Mouse (Mus musculus) embryonic facial prominence, embryonic 12.5 days (tissue): ENCODE data around the gene Jhy. TPM values are rescaled to one million over a fixed set of nuclear protein-coding genes. Genes with fewer than 3 reads are reported as not detected.
A peak's percentile ranks its signal among the peaks of the same experiment; 100 is the strongest.

Source experiments
- ATAC-seq: fragments of 200-750 bp; cut with Nextera tagmentation; 2 replicates; pipeline ENCODE4 v1.8.0; 2017; ENCODE audit not compliant: insufficient number of reproducible peaks, insufficient read depth, low FRiP score, low TSS enrichment
- H3K27ac ChIP-seq: fragments of 300-500 bp; sonication (generic); 2 replicates; pipeline ENCODE4 v1.5.1; 2016; ENCODE audit warnings: mild to moderate bottlenecking
- H3K27me3 ChIP-seq: fragments of 300-500 bp; sonication (generic); 2 replicates; pipeline ENCODE4 v1.6.1; 2016; ENCODE audit warnings: mild to moderate bottlenecking, moderate library complexity
- H3K36me3 ChIP-seq: fragments of 300-500 bp; sonication (generic); 2 replicates; pipeline ENCODE4 v1.6.1; 2016; ENCODE audit warnings: mild to moderate bottlenecking
- H3K4me1 ChIP-seq: fragments of 300-500 bp; sonication (generic); 2 replicates; pipeline ENCODE4 v1.6.1; 2016
- H3K4me2 ChIP-seq: fragments of 300-500 bp; sonication (generic); replicated peaks from 2 replicates; pipeline ENCODE4 v1.6.1; 2016; ENCODE audit warnings: mild to moderate bottlenecking, moderate library complexity
- H3K4me3 ChIP-seq: fragments of 300-500 bp; sonication (generic); 2 replicates; pipeline ENCODE4 v1.5.1; 2016; ENCODE audit warnings: mild to moderate bottlenecking
- H3K9ac ChIP-seq: fragments of 300-500 bp; sonication (generic); 2 replicates; pipeline ENCODE4 v1.6.1; 2016; ENCODE audit warnings: mild to moderate bottlenecking, moderate library complexity
- H3K9me3 ChIP-seq: fragments of 300-500 bp; sonication (generic); 2 replicates; pipeline ENCODE4 v1.6.1; 2016; ENCODE audit warnings: mild to moderate bottlenecking, moderate library complexity
- WGBS: fragments of 180-500 bp; shearing (Covaris S2); methylation state at CpG from one replicate; pipeline ENCODE4 v1.1.7; 2016; 5-methylcytosine and 5-hydroxymethylcytosine counted together
- polyA plus RNA-seq: library from polyadenylated mRNA; unstranded; fragments of >200 nt; fragmentation: Nextera tagmentation; extraction: Ambion mirVana; gene quantifications from 2 replicates; pipeline ENCODE4 v1.2.1, GENCODE M21; 2016

Gene Jhy
- polyA plus RNA-seq, 1 experiment from 2014 or later, result 0.13 TPM

- no peaks in the 10 kb centered on the region for H3K9me3 ChIP-seq
- H3K4me3 ChIP-seq, result no peak overlapping the region
- WGBS, result 69% methylated on average over 8 of the region's 8 CpGs
- no peak for ATAC-seq
- H3K4me1 ChIP-seq, result no peaks in the 10 kb centered on the region
- H3K36me3 ChIP-seq, result no peaks in the 10 kb centered on the region
- no peaks in the 10 kb centered on the region for H3K27me3 ChIP-seq
- H3K27ac ChIP-seq, result no peak overlapping the region
- no peak overlapping the region for H3K4me2 ChIP-seq
- H3K9ac ChIP-seq, result no peak overlapping the region
Measured at GRCm38 (mm10) chr9:40908411-40908810, 55.5 kb downstream of the Jhy start.

- Histone ChIP-seq H3K9me3 (no peaks in the 10 kb centered on the region), H3K36me3 (no peaks in the 10 kb centered on the region), H3K4me1 (no peaks in the 10 kb centered on the region), H3K27ac (no peak overlapping the region), H3K4me3 (no peak overlapping the region), H3K27me3 (no peaks in the 10 kb centered on the region), H3K4me2 (no peak overlapping the region), H3K9ac (no peak overlapping the region)
- WGBS, result 28% methylated on average over 8 of the region's 8 CpGs
- no peak for ATAC-seq
Measured at GRCm38 (mm10) chr9:40907413-40907812, 56.5 kb downstream of the Jhy start.

- H3K9me3 ChIP-seq, result no peaks in the 10 kb centered on the region
- no peak overlapping the region for H3K27ac ChIP-seq
- 73% methylated on average over 6 of the region's 6 CpGs for WGBS
- no peak overlapping the region for H3K4me2 ChIP-seq
- no peak overlapping the region for H3K9ac ChIP-seq
- no peak for ATAC-seq
- no peak overlapping the region for H3K4me3 ChIP-seq
- no peaks in the 10 kb centered on the region for H3K36me3 ChIP-seq
- H3K27me3 ChIP-seq, result peaks cover 4% of the 10 kb centered on the region
- no peaks in the 10 kb centered on the region for H3K4me1 ChIP-seq
Measured at GRCm38 (mm10) chr9:40892456-40892855, 71.5 kb downstream of the Jhy start.

- no peak for ATAC-seq
- Histone ChIP-seq H3K4me2 (no peak overlapping the region), H3K9me3 (no peaks in the 10 kb centered on the region), H3K9ac (no peak overlapping the region), H3K27ac (no peak overlapping the region), H3K4me1 (no peaks in the 10 kb centered on the region), H3K36me3 (no peaks in the 10 kb centered on the region), H3K4me3 (no peak overlapping the region), H3K27me3 (peaks cover 20% of the 10 kb centered on the region)
- WGBS, result 66% methylated on average over 12 of the region's 12 CpGs
Measured at GRCm38 (mm10) chr9:40889389-40889788, 74.5 kb downstream of the Jhy start.

GRCm38 (mm10) chr9:40885669-40886068, 78.2 kb downstream of the Jhy start:
- H3K27me3 ChIP-seq, result peaks cover 50% of the 10 kb centered on the region

GRCm38 (mm10) chr9:40878998-40879397, 84.9 kb downstream of the Jhy start:
- H3K27ac ChIP-seq, result no peak overlapping the region
- under 1% methylated on average over 14 of the region's 14 CpGs for WGBS
- no peak overlapping the region for H3K4me2 ChIP-seq
- ATAC-seq, result no peak
- no peak overlapping the region for H3K9ac ChIP-seq
- no peaks in the 10 kb centered on the region for H3K9me3 ChIP-seq
- no peaks in the 10 kb centered on the region for H3K36me3 ChIP-seq
- H3K4me1 ChIP-seq, result peaks cover 8% of the 10 kb centered on the region; the same call in 1 of the 2 replicates
- H3K4me3 ChIP-seq, result no peak overlapping the region
- peaks cover 96% of the 10 kb centered on the region for H3K27me3 ChIP-seq

More at GRCm38 (mm10) chr9:40885669-40886068, 78.2 kb downstream of the Jhy start:
- Histone ChIP-seq H3K4me1 (no peaks in the 10 kb centered on the region), H3K36me3 (no peaks in the 10 kb centered on the region), H3K9ac (no peak overlapping the region), H3K4me3 (no peak overlapping the region), H3K27ac (no peak overlapping the region), H3K9me3 (no peaks in the 10 kb centered on the region), H3K4me2 (no peak overlapping the region)
- ATAC-seq, result no peak
- 44% methylated on average over 10 of the region's 10 CpGs for WGBS

GRCm38 (mm10) chr9:40878291-40878945, 85.5 kb downstream of the Jhy start:
- no peak overlapping the region for H3K27ac ChIP-seq
- H3K36me3 ChIP-seq, result no peaks in the 10 kb centered on the region
- H3K4me3 ChIP-seq, result peak overlapping the region; percentile 23; the same call in 1 of the 2 replicates
- WGBS, result 2% methylated on average over 32 of the region's 32 CpGs
- no peak overlapping the region for H3K9ac ChIP-seq
- peak overlapping the region; percentile 38; the same call in 1 of the 2 replicates for H3K4me2 ChIP-seq
- no peaks in the 10 kb centered on the region for H3K9me3 ChIP-seq
- ATAC-seq, result no peak
- peaks cover 10% of the 10 kb centered on the region; the same call in 1 of the 2 replicates for H3K4me1 ChIP-seq
- peaks cover 97% of the 10 kb centered on the region for H3K27me3 ChIP-seq

GRCm38 (mm10) chr9:40877881-40878235, 86.1 kb downstream of the Jhy start:
- WGBS, result under 1% methylated on average over 29 of the region's 29 CpGs
- Histone ChIP-seq H3K4me2 (peak overlapping the region; percentile 38), H3K36me3 (no peaks in the 10 kb centered on the region), H3K4me3 (peak overlapping the region; percentile 23), H3K27ac (no peak overlapping the region), H3K4me1 (peaks cover 10% of the 10 kb centered on the region; the same call in 1 of the 2 replicates), H3K9me3 (no peaks in the 10 kb centered on the region), H3K9ac (no peak overlapping the region), H3K27me3 (peaks cover 98% of the 10 kb centered on the region)
- no peak for ATAC-seq

- Histone ChIP-seq H3K9me3 (no peaks in the 10 kb centered on the region), H3K27ac (no peak overlapping the region), H3K4me2 (peak overlapping the region; percentile 38), H3K4me3 (peak overlapping the region; percentile 23), H3K36me3 (no peaks in the 10 kb centered on the region), H3K27me3 (peaks cover 98% of the 10 kb centered on the region), H3K9ac (no peak overlapping the region), H3K4me1 (peaks cover 10% of the 10 kb centered on the region; the same call in 1 of the 2 replicates)
- WGBS, result 1% methylated on average over 42 of the region's 42 CpGs
- no peak for ATAC-seq
Measured at GRCm38 (mm10) chr9:40877146-40877880, 86.6 kb downstream of the Jhy start.

- Histone ChIP-seq H3K4me2 (no peak overlapping the region), H3K27ac (no peak overlapping the region), H3K36me3 (no peaks in the 10 kb centered on the region), H3K27me3 (peaks cover 98% of the 10 kb centered on the region), H3K9ac (no peak overlapping the region), H3K9me3 (no peaks in the 10 kb centered on the region), H3K4me3 (no peak overlapping the region; the same call in 1 of the 2 replicates), H3K4me1 (peaks cover 10% of the 10 kb centered on the region; the same call in 1 of the 2 replicates)
- ATAC-seq, result no peak
- WGBS, result 7% methylated on average over 5 of the region's 5 CpGs
Measured at GRCm38 (mm10) chr9:40876693-40877092, 87.2 kb downstream of the Jhy start.

- 1% methylated on average over 29 of the region's 29 CpGs for WGBS
- H3K27ac ChIP-seq, result no peak overlapping the region
- peaks cover 10% of the 10 kb centered on the region; the same call in 1 of the 2 replicates for H3K4me1 ChIP-seq
Measured at GRCm38 (mm10) chr9:40876164-40876563, 87.8 kb downstream of the Jhy start.

GRCm38 (mm10) chr9:40875431-40875830, 88.5 kb downstream of the Jhy start:
- peaks cover 10% of the 10 kb centered on the region; the same call in 1 of the 2 replicates for H3K4me1 ChIP-seq
- H3K36me3 ChIP-seq, result no peaks in the 10 kb centered on the region
- no peak for ATAC-seq
- H3K4me3 ChIP-seq, result no peak overlapping the region
- H3K9me3 ChIP-seq, result no peaks in the 10 kb centered on the region
- H3K9ac ChIP-seq, result no peak overlapping the region
- no peak overlapping the region for H3K27ac ChIP-seq
- WGBS, result 2% methylated on average over 17 of the region's 17 CpGs
- H3K4me2 ChIP-seq, result no peak overlapping the region
- H3K27me3 ChIP-seq, result peaks cover 95% of the 10 kb centered on the region

More at GRCm38 (mm10) chr9:40876164-40876563, 87.8 kb downstream of the Jhy start:
- H3K4me2 ChIP-seq, result no peak overlapping the region
- H3K36me3 ChIP-seq, result no peaks in the 10 kb centered on the region
- no peak overlapping the region for H3K4me3 ChIP-seq
- H3K9ac ChIP-seq, result no peak overlapping the region
- H3K9me3 ChIP-seq, result no peaks in the 10 kb centered on the region
- no peak for ATAC-seq
- H3K27me3 ChIP-seq, result peaks cover 98% of the 10 kb centered on the region
